Mouse (Mus musculus) MEL (cell line): ENCODE results near the gene Cetn3. TPM values are rescaled to one million over a fixed set of nuclear protein-coding genes. Genes with fewer than 3 reads are reported as not detected.
A peak's percentile ranks its signal among the peaks of the same experiment; 100 is the strongest.

Experiments used
- BHLHE40 ChIP-seq: IDR thresholded peaks from 2 replicates; pipeline ENCODE4 v1.6.1; 2012; ENCODE audit warnings: low read depth, mild to moderate bottlenecking, inconsistent platforms, low read length, improper control_type of control experiment, borderline replicate concordance
- CHD2 ChIP-seq: IDR thresholded peaks from 2 replicates; pipeline ENCODE4 v1.6.1; 2011; ENCODE audit warnings: low read length, improper control_type of control experiment
- CTCF ChIP-seq, 3 experiments: IDR thresholded peaks in 2 of 3; conservative IDR thresholded peaks in 1 of 3; 2 replicates each; pipeline ENCODE4 v1.5.1; 2011 to 2012; ENCODE audit warnings: low read length in 3 of 3, low read depth in 2 of 3, mild to moderate bottlenecking in 2 of 3, improper control_type of control experiment in 1 of 3, inconsistent platforms in 1 of 3, mixed read lengths in 1 of 3, moderate library complexity in 1 of 3; ENCODE audit not compliant: control insufficient read depth in 1 of 3, insufficient read depth in 1 of 3, poor library complexity in 1 of 3, severe bottlenecking in 1 of 3
- E2F4 ChIP-seq: IDR thresholded peaks from 2 replicates; pipeline ENCODE4 v1.6.1; 2011; ENCODE audit warnings: low read depth, low read length, improper control_type of control experiment, borderline replicate concordance
- ELF1 ChIP-seq: IDR thresholded peaks from 2 replicates; pipeline ENCODE4 v1.6.1; 2014; ENCODE audit warnings: low read depth, mild to moderate bottlenecking, inconsistent platforms, low read length, improper control_type of control experiment, moderate library complexity
- ETS1 ChIP-seq: IDR thresholded peaks from 2 replicates; pipeline ENCODE4 v1.6.1; 2012; ENCODE audit warnings: low read depth, mild to moderate bottlenecking, inconsistent platforms, low read length, improper control_type of control experiment, moderate library complexity
- GATA1 ChIP-seq: IDR thresholded peaks from 2 replicates; pipeline ENCODE4 v1.6.1; 2011; ENCODE audit warnings: low read depth, low read length, improper control_type of control experiment
- JUND ChIP-seq: IDR thresholded peaks from 2 replicates; pipeline ENCODE4 v1.6.1; 2011; ENCODE audit warnings: low read depth, mild to moderate bottlenecking, improper control_type of control experiment, low read length
- KAT2A ChIP-seq: conservative IDR thresholded peaks from 2 replicates; pipeline ENCODE4 v1.6.1; 2012; ENCODE audit warnings: low read depth, low read length, improper control_type of control experiment, inconsistent platforms
- MAX ChIP-seq: IDR thresholded peaks from 2 replicates; pipeline ENCODE4 v1.6.1; 2011; ENCODE audit warnings: low read length, improper control_type of control experiment
- MAZ ChIP-seq: IDR thresholded peaks from 2 replicates; pipeline ENCODE4 v1.6.1; 2012; ENCODE audit warnings: low read depth, mild to moderate bottlenecking, inconsistent platforms, low read length, improper control_type of control experiment
- MYC ChIP-seq: IDR thresholded peaks from 2 replicates; pipeline ENCODE4 v1.6.1; 2011; ENCODE audit warnings: low read depth, mild to moderate bottlenecking, low read length, improper control_type of control experiment, moderate library complexity
- NELFE ChIP-seq: IDR thresholded peaks from 2 replicates; pipeline ENCODE4 v1.6.1; 2011; ENCODE audit warnings: low read depth, low read length, improper control_type of control experiment
- NRF1 ChIP-seq: IDR thresholded peaks from 2 replicates; pipeline ENCODE4 v1.6.1; 2014; ENCODE audit warnings: low read depth, mild to moderate bottlenecking, inconsistent platforms, low read length, improper control_type of control experiment, moderate library complexity; ENCODE audit not compliant: poor library complexity, insufficient read depth, severe bottlenecking
- POLR2A ChIP-seq, 2 experiments: IDR thresholded peaks; 2 replicates each; pipeline ENCODE4 v1.6.1; 2011 to 2012; ENCODE audit warnings: low read length in 2 of 2, mild to moderate bottlenecking in 2 of 2, control low read depth in 1 of 2, improper control_type of control experiment in 1 of 2, low read depth in 1 of 2, moderate library complexity in 1 of 2; ENCODE audit not compliant: control insufficient read depth in 1 of 2, insufficient read depth in 1 of 2, poor library complexity in 1 of 2
- RAD21 ChIP-seq: IDR thresholded peaks from 2 replicates; pipeline ENCODE4 v1.6.1; 2011; ENCODE audit warnings: mild to moderate bottlenecking, low read depth, low read length, improper control_type of control experiment
- RCOR1 ChIP-seq: IDR thresholded peaks from 2 replicates; pipeline ENCODE4 v1.6.1; 2012; ENCODE audit warnings: low read depth, mild to moderate bottlenecking, inconsistent platforms, low read length, improper control_type of control experiment
- SMC3 ChIP-seq: IDR thresholded peaks from 2 replicates; pipeline ENCODE4 v1.6.1; 2011; ENCODE audit warnings: low read depth, low read length, improper control_type of control experiment
- TAL1 ChIP-seq: IDR thresholded peaks from 2 replicates; pipeline ENCODE4 v1.6.1; 2012; ENCODE audit warnings: mild to moderate bottlenecking, inconsistent platforms, low read length, moderate library complexity, mixed read lengths
- TBP ChIP-seq: IDR thresholded peaks from 2 replicates; pipeline ENCODE4 v1.8.0; 2011; ENCODE audit warnings: low read depth, low read length, improper control_type of control experiment
- TCF12 ChIP-seq: IDR thresholded peaks from 2 replicates; pipeline ENCODE4 v1.6.1; 2014; ENCODE audit warnings: low read depth, mild to moderate bottlenecking, inconsistent platforms, low read length, improper control_type of control experiment, moderate library complexity
- UBTF ChIP-seq: IDR thresholded peaks from 2 replicates; pipeline ENCODE4 v1.6.1; 2012; ENCODE audit warnings: low read depth, mild to moderate bottlenecking, inconsistent platforms, low read length, improper control_type of control experiment, moderate library complexity, borderline replicate concordance; ENCODE audit not compliant: insufficient read depth
- USF2 ChIP-seq, 2 experiments: IDR thresholded peaks; 2 replicates each; pipeline ENCODE4 v1.6.1; 2011 to 2012; ENCODE audit warnings: improper control_type of control experiment in 2 of 2, low read length in 2 of 2, borderline replicate concordance in 1 of 2, inconsistent platforms in 1 of 2, low read depth in 1 of 2, mild to moderate bottlenecking in 1 of 2; ENCODE audit not compliant: insufficient read depth in 1 of 2
- ZC3H11A ChIP-seq: IDR thresholded peaks from 2 replicates; pipeline ENCODE4 v1.6.1; 2012; ENCODE audit warnings: low read depth, mild to moderate bottlenecking, inconsistent platforms, low read length, improper control_type of control experiment
- ZKSCAN1 ChIP-seq: IDR thresholded peaks from 2 replicates; pipeline ENCODE4 v1.6.1; 2012; ENCODE audit warnings: low read depth, mild to moderate bottlenecking, inconsistent platforms, low read length, improper control_type of control experiment, moderate library complexity
- ZNF384 ChIP-seq: IDR thresholded peaks from 2 replicates; pipeline ENCODE4 v1.6.1; 2012; ENCODE audit warnings: low read depth, mild to moderate bottlenecking, inconsistent platforms, low read length, improper control_type of control experiment
- polyA plus RNA-seq, 2 experiments: library from polyadenylated mRNA; stranded (reverse) in 1 of 2; unstranded in 1 of 2; fragments of >175 nt in 1 of 2; fragments of >200 nt in 1 of 2; gene quantifications; 2 replicates each; pipeline versions ENCODE4 v1.2.1 to v1.2.4; 2012; ENCODE audit warnings: low replicate concordance in 2 of 2, low read depth in 1 of 2; ENCODE audit not compliant: insufficient read length in 2 of 2, insufficient read depth in 1 of 2, missing spikeins in 1 of 2
- total RNA-seq: library from RNA; depleted of rRNA; stranded (reverse); fragments of 300-350 nt; gene quantifications from 2 replicates; pipeline ENCODE4 v1.2.3, GENCODE M21; 2012

The Cetn3 gene
- total and polyA plus RNA-seq, 3 experiments, result 70.2 to 101 TPM; not detected in 1

DNA sequence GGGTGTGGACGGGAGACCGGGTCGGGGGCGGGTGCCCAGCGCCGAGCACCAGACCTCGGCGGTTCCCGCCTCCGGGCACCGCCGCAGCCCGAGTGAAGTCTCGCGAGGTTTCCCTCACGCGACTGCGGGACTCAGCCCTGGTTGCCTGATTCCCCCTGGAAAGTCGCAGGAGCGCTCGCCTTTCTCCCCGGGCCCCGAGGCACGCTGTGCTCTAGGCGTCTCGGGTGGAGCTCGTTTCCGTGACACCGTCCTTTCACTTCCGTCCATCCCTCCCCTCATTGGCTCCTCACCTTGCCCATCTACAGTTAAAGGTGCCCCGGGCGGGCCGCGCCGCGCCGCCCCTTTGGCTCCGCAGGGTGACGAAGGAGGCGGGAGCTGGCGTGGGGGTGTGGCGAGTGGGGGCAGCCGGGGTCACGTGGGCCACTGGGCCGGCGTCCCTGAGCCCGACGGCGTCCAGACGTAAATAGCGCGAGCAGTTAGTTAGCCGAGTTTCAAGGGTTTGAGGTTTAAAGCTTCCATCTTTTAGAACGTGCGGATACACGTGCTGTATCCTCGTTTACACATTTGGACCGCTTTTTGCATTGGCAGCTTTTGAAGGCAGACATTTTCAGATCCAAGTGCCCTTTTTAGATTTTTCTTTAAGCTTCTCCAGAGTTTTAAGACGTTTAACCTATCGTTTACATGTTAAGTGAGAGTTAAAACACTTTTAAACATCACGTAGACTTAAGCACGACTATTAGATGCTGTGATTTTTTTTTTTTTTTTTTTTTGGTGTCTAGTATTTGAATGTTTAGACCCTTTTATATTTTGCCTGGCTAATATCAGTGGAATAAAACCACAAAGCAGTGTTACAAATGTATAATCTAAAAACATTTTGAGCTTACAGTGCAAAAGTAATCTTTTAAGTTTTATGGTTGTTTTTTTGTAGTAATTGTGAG, 797 bp downstream of the Cetn3 start (continued):
- TF ChIP-seq ELF1 (peak; percentile 42; the same call in 1 of the 2 replicates), ZKSCAN1 (no peak), POLR2A (IDR thresholded peaks at IDR 0.05; ENCODE audit: control insufficient read depth in 1 of 2, insufficient read depth in 1 of 2, low read depth in 1 of 2, low read length in 2 of 2, poor library complexity in 1 of 2) (peak; percentile 60 to 81; a peak in 3 of 4 replicates), GATA1 (no peak), ETS1 (peak; percentile 44; the same call in 1 of the 2 replicates), MAZ (0 out of 2 replicates have a peak, but pooled peaks have one; percentile 18), TBP (peak; percentile 70), MYC (peak; percentile 99), ZC3H11A (no peak), RAD21 (no peak), TAL1 (no peak), CHD2 (peak; percentile 75), NELFE (peak; percentile 75), E2F4 (peak; percentile 60), RCOR1 (no peak), USF2 (IDR thresholded peaks at IDR 0.05; ENCODE audit: borderline replicate concordance in 1 of 2, insufficient read depth in 1 of 2, low read depth in 1 of 2, low read length in 2 of 2) (peak; percentile 74 to 91), UBTF (no peak), JUND (no peak), ZNF384 (peak; percentile 54; the same call in 1 of the 2 replicates), NRF1 (no peak), KAT2A (no peak; the same call in 1 of the 2 replicates), BHLHE40 (peak; percentile 81; the same call in 1 of the 2 replicates), MAX (peak; percentile 99), TCF12 (peak; percentile 15), SMC3 (no peak), CTCF (IDR thresholded peaks at IDR 0.05 in 2 of 3, conservative IDR thresholded peaks at IDR 0.05 in 1 of 3; ENCODE audit: control insufficient read depth in 1 of 3, insufficient read depth in 1 of 3, low read depth in 2 of 3, low read length in 3 of 3, poor library complexity in 1 of 3, severe bottlenecking in 1 of 3) (no peak)
